Mouse (Mus musculus) cortical plate, adult 2 months (tissue): ENCODE measurements around the gene Mmab.

ENCODE experiments used
- CTCF ChIP-seq: fragments of 200-500 bp; IDR thresholded peaks from 2 replicates; pipeline ENCODE4 v1.5.1; 2011; ENCODE audit warnings: mild to moderate bottlenecking, control low read depth, low read length; ENCODE audit not compliant: insufficient read depth; ENCODE audit errors: extremely low read depth
- POLR2A ChIP-seq: fragments of 200-500 bp; IDR thresholded peaks from 2 replicates; pipeline ENCODE4 v1.6.1; 2011; ENCODE audit warnings: mild to moderate bottlenecking, low read length, control low read depth; ENCODE audit not compliant: insufficient read depth; ENCODE audit errors: extremely low read depth

DNA sequence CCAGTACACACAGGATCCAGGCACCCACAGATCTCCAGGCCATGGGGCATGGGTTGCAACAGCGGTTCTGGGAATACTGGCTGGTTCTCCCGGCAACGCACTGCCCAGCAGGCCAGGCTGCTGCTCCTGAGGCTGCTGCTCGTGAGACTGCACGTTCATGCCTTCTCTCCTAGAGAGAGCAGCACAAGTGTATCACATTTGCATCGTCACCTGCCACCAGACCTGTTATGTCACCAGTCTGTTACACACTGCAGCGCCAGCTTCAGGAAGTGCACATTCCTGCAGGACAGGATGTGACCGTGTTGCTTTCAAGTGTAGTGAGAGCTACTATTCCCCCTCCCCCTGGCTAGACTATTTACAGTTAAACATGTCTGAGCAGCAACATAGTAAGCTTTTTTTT, 27.0 kb downstream of the Mmab start:
- TF ChIP-seq CTCF (no peak), POLR2A (no peak)
